Mouse (Mus musculus) hindlimb bud, embryonic 11.5 days (tissue): Measurements from ENCODE around the gene Nptx1.

Source experiments
- DNase-seq: peaks from one replicate; pipeline ENCODE4 v3.0.0-alpha.2; 2012; ENCODE audit warnings: low read depth, low spot score; ENCODE audit errors: extremely low spot score

The Nptx1 gene

DNA sequence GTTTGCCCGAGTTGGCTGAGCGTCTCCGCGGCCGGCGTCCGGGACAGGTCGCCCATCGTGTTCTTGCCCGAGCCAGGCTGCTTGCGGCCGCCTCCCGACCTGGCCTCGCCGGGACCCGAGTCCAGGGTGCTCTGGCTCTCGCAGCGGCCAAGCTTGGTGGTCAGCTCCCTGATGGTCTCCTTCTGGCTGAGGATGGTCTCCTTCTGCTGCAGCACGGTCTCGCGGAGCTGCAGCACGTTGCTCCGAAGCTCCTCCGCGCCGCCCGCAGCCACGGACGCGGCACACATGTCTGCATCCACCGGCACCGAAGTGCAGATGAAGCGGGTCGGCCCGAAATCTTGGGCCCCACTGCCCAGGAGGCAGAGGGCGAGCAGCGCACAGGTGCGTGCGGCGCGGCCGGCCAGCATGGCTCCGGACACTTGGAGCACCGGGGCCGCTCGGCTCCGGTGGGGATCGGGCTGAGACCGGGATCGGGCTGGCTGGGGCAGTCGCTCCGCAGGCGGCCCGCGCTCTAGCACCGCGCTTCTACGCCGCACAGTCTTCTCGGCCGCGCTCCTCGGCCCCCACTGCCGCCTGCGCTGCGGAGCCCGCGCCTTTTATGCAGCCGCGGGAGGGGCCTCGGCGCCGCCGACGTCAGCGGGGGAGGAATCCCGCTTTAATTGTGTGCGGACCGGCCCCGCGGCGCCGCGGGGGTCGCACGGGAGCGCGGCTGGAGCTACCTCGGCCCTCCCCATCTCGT lies at the start of gene Nptx1:
Gene Nptx1 (minus strand): TSS at position 571 of the 739 bp plus-strand sequence.
- DNase-seq = no peak

DNA sequence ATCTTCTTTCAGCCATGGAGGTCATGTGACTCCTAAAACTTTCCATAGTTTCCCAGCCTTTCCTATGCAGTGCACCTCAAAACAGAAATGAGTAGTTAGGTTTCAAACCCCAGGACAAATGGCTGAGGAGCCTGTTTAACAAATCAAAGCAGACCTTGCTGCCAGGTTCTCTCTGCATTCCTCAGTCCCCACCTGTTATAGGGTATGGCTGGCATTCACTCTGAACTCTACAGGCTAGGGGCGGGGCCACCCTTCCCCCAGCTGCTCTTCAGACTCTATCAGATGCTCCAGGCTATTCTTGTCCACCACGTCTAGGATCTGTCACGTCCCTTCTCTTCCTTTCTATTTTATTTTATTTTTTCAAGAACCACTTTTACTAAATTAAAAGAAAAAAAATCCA lies 46.4 kb upstream of the Nptx1 start:
- no peak for DNase-seq

DNA sequence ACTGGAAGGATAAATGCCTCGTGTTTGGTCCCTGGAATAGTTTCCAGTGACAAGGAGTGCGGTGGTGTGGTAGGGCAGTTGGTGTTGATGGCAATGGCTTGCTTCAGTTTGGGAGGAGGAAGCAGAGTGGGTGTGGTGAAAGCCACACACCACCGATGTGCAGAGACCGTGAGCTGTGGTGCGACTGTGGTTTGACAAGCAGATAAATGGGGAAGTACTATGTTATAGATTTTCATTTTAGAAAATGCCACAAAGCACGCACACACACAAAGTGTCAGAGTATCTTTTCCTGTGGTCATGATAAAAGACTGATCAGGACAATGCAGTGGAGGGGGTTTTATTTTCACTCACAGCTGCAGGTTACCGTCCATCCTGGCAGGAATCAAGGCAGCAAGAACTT lies 41.7 kb upstream of the Nptx1 start:
- no peak for DNase-seq

DNA sequence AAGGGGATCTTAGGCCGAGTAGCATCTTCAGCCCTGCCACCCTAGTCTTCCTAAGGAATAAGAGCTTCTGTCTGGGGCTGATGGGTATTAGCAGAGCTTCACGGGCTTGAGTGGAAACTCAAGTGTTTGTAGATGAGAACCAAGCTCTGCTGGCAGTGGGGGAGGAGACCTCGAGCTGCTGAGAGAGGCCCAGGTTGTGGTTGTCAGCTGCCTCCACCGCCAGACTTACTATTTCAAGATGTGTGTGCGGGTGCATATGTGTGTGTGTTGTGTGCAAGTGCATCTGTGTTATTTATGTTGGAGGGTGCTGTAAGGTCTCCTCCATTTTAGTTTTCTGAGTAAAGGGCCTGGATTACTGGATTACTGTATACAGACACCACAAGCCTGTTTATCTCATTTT lies 39.6 kb upstream of the Nptx1 start:
- no peak for DNase-seq

DNA sequence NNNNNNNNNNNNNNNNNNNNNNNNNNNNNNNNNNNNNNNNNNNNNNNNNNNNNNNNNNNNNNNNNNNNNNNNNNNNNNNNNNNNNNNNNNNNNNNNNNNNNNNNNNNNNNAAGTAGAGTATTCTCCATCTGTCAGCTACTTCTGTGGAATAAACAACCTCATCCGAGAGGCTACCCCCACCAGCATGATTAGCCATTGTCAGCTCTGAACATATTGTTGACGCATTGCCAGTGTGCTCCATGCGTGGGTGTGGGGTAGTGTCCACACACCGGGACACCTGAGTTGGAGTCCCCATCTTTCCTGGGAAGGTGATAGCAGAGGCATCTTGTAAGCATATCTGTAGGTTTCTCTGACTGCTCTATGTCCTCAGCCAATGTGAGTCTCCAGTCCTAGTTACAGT lies 39.0 kb upstream of the Nptx1 start:
- no peak for DNase-seq

DNA sequence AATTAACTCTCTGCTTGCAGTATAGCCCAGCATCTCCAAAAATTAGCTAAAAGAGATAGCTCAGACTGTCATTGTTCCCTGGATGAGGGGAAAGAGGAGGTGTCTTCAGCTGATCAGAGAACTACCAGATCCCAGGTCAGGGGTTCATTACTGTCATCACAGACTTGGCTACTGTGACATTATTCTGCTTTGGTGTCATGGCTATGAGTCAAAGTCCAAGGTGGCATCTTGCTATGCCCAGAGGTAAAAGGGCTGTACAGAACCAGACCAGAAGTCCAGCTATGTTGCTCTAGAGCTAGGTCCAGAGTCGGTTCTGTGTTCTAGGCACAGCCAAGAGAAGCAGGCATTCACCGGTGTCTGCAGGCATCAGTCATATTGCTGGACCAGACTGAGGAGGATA lies 30.2 kb upstream of the Nptx1 start:
- DNase-seq = no peak

DNA sequence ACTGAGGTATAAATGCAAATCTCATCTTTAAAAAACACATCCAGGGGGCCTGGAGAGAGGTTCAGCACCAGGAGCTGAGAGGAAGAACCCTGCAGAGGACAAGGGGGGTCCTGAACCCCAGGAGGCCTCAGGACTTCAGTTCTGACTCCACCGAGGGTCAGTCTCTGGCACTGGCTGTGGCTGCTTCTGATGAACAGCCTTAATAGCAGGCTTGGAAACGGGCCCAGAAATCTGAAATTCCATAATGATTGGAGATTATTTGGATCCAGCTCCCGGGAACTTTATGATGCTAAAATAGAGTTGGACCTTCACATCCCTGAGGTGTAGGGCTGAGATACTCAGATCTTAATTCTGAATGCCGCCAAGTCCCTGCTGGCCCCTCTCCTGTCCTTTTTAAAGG lies 29.3 kb upstream of the Nptx1 start:
- no peak for DNase-seq

DNA sequence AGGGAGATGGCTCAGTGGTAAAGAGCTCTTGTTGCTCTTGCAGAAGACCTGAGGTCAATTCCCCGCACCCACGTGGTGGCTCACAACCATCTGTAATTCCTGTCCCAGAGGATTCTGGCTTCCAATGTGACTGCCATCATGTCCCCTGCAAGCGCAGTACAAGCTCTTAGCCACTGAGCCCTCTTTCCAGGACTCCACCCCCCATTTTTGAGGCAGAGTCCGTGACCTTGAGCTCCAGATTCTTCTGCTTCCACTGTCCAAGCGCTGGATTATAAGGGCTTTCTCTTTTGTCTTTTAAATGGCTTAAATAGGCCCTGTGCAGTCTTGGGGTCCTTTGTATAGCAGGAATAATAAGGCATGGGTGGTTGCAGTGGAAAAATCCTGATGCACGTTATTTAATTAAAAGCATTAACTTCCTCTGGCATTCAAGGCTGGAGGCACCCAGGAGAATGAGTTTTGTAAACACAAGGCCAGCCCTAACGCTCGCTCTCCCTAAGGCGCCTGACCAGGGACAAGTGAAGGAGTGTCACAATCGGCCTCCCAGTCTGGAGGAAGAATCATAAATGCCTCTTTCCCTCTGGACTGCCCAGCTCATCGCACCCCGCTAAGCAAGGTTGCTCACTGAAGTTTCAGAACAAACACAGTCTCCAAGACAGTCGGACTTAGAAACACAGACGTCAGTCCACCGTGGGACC lies 24.9 kb upstream of the Nptx1 start:
- DNase-seq = no peak

DNA sequence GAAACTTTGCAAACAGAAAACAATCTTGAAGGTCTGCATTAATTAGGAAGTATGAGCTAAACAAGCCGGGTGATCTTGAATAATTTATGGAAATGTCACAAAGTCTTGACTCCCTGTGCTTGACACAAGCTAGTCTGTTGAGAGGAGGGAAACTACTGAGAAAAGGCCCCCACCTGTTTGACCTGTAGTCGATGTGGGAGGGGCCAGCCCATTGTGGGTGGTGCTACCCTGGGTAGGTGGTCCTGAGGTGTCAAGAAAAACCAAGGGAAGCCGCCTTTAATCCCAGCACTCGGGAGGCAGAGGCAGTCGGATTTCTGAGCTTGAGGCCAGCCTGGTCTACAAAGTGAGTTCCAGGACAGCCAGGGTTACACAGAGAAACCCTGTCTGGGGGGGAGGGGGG lies 18.6 kb upstream of the Nptx1 start:
- no peak for DNase-seq

DNA sequence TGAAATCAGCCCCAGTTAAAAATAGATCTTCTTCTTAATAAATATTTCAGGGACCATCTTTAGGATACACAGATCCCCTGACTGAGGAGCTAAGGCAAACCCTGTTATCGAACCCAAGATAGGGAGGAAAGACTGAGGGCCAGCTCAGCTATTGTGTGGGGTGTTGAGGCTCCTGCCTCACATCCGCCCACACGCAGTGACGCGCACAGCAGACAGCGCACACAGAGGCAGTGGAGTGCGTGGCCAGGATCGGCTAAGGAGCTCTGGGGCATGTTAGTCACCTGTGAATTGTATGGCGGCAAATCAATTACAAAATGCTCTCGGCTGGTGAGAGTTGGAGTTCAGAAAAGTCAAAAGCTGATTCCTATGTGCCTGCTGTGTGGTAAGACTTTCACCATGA lies 18.1 kb upstream of the Nptx1 start:
- no peak for DNase-seq

DNA sequence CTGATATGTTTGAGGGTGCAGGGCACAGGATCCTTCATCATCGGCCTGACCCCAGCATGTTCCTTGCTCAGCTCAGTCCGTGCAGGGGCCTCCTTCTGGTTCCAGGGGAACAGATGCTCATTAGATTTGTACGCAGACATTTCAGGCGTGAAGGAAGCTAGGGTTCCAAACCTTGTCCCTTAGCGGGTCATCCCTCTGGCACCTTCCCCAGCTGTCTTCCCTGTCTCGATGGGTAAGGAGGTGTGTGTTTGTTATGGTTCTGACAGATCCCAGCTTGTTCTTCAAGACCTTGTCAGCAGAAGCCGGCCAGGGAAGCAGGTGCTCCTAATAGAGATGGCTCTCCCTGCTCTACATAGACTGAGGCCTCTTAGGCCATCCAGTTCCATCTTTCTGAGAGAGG lies 17.5 kb upstream of the Nptx1 start:
- DNase-seq = no peak

DNA sequence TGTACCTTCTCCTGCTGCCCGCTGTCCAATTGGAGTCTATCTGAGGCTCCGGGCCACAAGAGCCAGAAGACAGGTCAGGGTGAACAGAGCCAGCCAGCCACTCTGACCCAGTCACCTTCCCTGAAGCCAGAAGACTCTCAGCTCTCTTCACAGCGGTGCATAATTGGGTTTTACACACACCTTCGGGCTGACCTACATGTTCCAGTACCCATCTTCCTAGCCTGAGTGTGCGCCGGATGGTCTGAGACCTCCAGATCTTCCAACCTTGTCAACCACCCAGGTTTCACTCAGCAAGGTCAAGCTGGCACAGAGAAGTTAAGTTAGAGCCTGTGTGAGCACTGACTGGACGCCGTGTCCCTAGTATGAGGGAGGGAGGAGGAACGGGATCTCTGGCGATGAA lies 16.8 kb upstream of the Nptx1 start:
- no peak for DNase-seq

DNA sequence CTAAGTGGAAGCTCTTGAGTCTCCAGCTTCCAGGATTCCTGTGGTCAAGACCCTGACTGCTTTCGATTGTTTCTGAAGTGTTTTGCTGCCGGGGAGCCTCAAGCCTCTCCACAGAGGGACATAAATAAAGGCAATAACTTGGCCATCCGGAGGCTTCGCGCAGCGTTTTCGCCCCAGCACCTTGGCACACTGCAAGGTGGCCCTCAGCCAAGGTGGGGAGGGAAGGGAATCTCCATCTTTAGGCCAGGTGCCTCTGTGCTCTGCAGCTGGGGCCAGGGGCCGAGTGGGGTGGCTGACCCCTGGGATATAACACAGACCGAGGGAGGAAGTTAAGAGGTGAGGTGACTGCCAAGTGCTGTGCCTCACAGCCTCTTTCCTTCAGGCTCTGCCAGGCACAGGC lies 15.6 kb upstream of the Nptx1 start:
- no peak for DNase-seq

DNA sequence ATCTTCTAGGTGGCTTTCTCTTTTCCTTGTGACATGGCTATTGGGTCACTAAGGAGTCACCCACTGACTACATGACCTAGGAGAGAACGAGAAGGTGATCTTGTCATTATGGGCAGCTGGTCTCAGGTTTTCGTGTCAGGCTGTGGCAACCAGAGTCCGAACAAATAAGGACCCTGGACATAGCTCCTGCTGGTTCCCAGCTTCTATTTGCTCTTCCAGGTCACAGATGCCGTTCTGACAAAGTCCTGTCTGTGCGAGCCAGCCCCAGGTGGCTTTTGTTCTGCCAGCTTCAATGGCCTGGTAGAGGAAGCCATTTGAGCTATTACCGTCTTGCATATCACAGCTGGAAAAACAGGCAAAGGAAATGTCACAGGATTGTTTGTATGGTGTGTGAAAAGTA lies 14.7 kb upstream of the Nptx1 start:
- no peak for DNase-seq

DNA sequence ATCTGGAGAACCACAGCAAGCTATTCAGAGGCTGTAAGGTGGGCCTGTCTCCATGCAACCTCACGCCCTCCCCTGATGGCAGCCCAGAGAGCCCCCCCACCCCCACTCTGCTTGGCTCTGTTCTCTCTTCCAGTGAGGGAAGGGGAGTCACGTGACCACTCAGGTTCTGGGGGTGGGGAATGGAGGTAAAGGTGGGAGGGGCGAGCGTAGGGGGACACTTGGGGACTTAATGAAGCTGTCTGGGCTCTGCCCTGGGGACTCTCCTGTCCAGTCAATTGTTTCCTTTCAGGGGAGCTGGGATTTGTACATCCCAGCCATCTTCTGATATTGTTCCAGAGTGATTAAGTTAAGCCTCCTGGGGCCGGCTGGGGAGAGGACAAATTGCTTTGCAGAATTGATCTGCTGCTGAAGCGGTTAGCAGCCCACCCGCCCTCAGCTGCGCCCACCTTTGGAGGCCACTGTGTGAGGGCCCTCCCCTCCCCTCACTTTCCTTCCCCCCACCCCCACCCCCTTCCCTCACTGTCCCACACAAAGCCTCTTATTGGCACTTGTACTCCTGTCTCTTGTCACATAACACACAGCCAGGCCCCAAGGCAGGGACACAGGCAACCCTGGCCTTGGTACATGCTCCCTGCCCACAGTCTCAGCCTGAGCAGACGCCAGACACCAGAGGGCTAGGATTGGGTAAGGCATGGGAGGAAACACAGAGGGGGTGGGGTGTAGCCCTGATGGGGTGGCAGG lies 11.5 kb upstream of the Nptx1 start:
- peak; percentile 20 for DNase-seq

DNA sequence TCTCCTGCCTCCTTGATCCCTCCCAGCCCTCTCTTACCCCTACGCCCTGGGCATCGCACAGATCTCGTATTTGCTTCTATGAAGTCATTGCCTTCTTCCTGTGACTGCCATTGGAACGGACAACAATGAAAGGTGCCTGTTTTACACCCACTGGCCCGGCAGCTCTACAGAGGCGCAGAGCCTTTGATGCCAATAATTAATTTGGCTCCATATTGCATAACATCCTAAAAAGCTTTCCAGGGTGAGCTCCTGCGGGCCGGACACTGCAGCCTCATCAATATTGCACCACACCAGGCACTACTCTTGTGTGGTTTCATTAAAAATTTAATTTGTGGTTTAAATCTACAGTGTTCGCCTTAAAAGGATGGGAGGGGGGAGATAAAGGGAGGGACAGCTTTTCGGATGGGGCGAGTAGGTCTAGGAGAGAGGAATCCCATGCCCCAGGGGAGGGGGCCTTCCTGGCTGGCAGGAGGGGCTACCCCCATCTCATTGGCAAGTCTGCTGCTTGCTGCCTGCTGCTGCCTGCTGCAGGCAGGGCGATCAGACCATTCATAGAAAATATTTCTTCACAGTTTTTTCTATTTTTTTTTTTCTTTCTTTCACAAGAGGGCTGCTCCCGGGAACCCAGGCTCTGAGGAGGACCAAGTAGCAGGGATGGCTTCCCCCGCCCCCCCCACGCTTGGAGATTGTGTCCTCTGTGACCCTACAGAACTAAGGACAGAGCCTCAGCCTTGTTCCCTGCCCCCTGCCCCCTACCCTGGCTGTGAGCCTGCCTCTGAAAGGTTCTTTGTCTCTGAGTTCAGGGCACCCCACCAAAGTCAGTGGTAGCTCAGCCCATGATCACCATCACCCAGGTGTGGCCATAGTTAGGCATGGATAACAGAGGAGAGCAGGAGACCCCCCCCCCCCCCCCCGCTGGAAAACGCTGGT lies 10.7 kb upstream of the Nptx1 start:
- DNase-seq = no peak

DNA sequence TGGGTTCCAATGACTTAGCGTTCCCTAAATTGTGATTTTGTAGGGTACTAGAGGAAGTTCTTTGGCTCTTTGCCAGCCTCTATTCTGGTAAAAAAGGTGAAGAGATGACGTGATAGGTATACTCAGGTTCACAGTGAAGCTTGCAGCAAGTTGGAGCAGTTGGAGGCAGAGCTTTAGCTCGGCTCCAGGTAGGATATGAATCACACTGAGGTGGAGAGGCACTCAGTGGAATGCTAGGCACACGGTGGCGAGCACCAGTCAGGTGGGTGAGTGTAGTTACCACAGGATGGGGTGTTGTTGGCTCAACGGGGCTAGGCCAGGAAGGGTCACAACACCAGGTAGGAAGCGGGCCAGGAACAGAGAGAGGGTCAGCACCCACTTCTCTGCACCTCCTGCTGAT lies 7.6 kb upstream of the Nptx1 start:
- no peak for DNase-seq

DNA sequence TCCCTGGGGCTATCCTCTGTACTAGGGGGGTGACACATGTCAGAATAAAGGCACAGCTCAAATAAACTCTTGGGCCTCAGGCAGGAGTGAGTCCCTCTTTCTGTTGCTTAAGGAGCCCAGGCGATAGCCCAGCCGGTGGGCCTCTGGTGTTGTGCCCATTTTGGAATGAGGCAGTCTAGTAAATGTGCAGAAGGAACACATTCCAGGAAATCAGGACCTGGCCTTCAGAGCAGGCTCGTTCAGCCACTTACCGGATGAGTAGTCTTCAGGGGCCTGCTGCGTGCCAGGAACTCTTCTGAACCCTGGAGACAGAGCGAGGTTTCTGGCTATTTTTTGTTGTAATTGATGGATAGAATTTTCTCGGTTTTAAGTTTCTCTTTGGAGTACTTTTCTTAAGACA lies 7.2 kb upstream of the Nptx1 start:
- no peak for DNase-seq

DNA sequence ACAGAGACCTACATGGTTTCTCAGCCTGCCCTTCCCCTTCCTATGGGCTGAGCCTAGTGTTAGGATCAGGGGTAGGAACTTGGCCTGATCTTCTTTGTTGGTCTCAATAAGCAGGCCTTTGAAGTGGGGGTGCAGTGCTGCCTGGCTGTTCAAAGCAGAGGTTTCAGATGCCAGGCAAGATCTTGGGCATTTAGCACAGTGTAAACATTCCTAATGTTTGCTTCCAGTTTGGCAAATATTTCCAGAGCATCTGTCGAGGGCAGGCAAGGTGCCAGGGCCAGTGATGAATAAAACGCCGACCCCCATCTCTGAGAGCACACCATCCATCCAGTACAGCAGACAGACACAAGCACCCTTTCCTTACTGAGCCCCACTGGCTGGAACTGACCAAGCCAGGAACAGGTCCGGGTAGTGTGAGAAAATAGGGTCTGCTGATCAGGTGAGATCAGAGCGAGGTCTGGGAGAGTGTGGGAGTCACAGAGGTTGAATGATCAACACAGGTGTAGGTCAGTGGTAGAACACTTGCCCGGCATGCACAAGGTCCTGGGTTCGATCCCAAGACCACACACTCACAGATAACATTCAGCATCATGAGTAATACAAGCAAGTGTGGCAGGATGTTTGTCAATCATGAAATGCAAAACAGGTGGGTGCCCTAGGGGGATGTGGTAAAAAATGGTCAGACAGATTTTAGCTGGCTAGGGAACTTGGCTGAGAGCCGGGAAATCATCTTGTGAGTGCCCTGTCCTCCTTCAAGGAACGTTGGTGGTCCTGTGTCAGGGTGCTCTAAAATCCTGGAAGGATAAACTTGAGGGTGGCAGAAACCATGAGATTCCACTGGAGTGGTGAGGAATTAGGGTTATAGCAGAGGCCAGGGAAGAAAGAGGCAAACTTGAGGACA lies 5.6 kb upstream of the Nptx1 start:
- DNase-seq = no peak

DNA sequence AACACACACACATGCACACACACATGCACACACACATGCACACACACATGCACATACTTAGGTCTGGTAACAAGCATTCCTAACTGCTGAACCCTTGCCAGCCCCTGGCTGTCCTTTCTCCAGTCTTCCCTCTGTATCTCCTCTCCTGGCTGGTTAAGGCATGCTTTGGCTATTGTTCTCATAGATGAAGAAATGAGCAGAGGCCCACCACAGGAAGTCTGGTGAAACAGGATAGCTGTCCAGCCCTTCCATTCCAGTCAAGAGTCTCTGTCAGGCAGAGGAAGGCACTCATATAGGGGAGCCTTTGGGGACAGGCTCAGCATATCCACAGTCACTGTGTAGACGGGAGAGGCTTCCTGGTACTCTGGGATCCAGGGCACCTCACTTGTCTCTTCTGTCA lies 4.7 kb upstream of the Nptx1 start:
- no peak for DNase-seq
